Mouse (Mus musculus) left cerebral cortex, adult 9 months (tissue): ENCODE data around the gene Mtch2.
"Not testable (repeated sequence)": the region's sequence is repeated elsewhere in the genome, so short reads cannot be mapped to it uniquely, and the experiment has no call there.

Experiments used
- DNase-seq, 2 experiments: peaks; one replicate each; pipeline ENCODE4 v3.0.0; 2022; ENCODE audit warnings: low spot score in 2 of 2

The Mtch2 gene

GRCm38 (mm10) chr2:90846955-90847680 is at the start of gene Mtch2:
TSS of gene Mtch2 (plus strand) at chr2:90847155.
- DNase-seq: peak; percentile 97

- no peak for DNase-seq
Measured at GRCm38 (mm10) chr2:90808241-90809126, 38.5 kb upstream of the Mtch2 start.

GRCm38 (mm10) chr2:90810751-90811150 is 36.2 kb upstream of the Mtch2 start:
- DNase-seq: no peak

GRCm38 (mm10) chr2:90815266-90815665 is 31.7 kb upstream of the Mtch2 start:
- no peak for DNase-seq

- no peak for DNase-seq
Measured at GRCm38 (mm10) chr2:90816144-90816543, 30.8 kb upstream of the Mtch2 start.

GRCm38 (mm10) chr2:90818710-90819109 is 28.2 kb upstream of the Mtch2 start:
- peak; percentile 23 to 28 for DNase-seq

- DNase-seq: no peak
Measured at GRCm38 (mm10) chr2:90820894-90821293, 26.1 kb upstream of the Mtch2 start.

- DNase-seq: no peak
Measured at GRCm38 (mm10) chr2:90822978-90823377, 24.0 kb upstream of the Mtch2 start.

GRCm38 (mm10) chr2:90823781-90824180 is 23.2 kb upstream of the Mtch2 start:
- peak in 1 of 2 experiments; percentile 33 for DNase-seq

GRCm38 (mm10) chr2:90824528-90824927 is 22.4 kb upstream of the Mtch2 start:
- DNase-seq: not testable (repeated sequence)

- no peak for DNase-seq
Measured at GRCm38 (mm10) chr2:90825515-90826172, 21.3 kb upstream of the Mtch2 start.

GRCm38 (mm10) chr2:90828739-90829138 is 18.2 kb upstream of the Mtch2 start:
- no peak for DNase-seq

- DNase-seq: no peak
Measured at GRCm38 (mm10) chr2:90833502-90833901, 13.5 kb upstream of the Mtch2 start.

- DNase-seq: no peak
Measured at GRCm38 (mm10) chr2:90838621-90839020, 8.3 kb upstream of the Mtch2 start.

- DNase-seq: no peak
Measured at GRCm38 (mm10) chr2:90843666-90844065, 3.3 kb upstream of the Mtch2 start.

GRCm38 (mm10) chr2:90844262-90844661 is 2.7 kb upstream of the Mtch2 start:
- DNase-seq: no peak

- no peak for DNase-seq
Measured at GRCm38 (mm10) chr2:90845234-90845633, 1.7 kb upstream of the Mtch2 start.

GRCm38 (mm10) chr2:90846171-90846570 is 784 bp upstream of the Mtch2 start:
- DNase-seq: no peak

- DNase-seq: no peak
Measured at GRCm38 (mm10) chr2:90846597-90846954, 379 bp upstream of the Mtch2 start.

GRCm38 (mm10) chr2:90847681-90848050 is 711 bp downstream of the Mtch2 start:
- DNase-seq: no peak

GRCm38 (mm10) chr2:90848331-90848730 is 1.4 kb downstream of the Mtch2 start:
- no peak for DNase-seq

GRCm38 (mm10) chr2:90850401-90850800 is 3.4 kb downstream of the Mtch2 start:
- DNase-seq: no peak
